20 mouse cellular contexts compared by ENCODE assay signal in genomic region chr11:20211838-20212237, GRCm38 (mm10). TPM values are rescaled to one million over a fixed set of nuclear protein-coding genes. Genes with fewer than 3 reads are reported as not detected.
A peak's percentile ranks its signal among the peaks of the same experiment; 100 is the strongest.
DNase-seq lines count a peak whose midpoint lies in the region; ATAC-seq and TF ChIP-seq lines count a peak whose summit lies in the region.
"Had no signal": no experiment of that assay in that cellular context is flagged by ENCODE, and none has a peak within 500 bp of the region (broad histone marks: within the 10 kb centered on the region; RNA-seq: fewer than 3 reads in every experiment).

No protein-coding gene starts in this region.

- peaks cover 26% of the 10 kb centered on the region for H3K36me3 ChIP-seq in ES-Bruce4 (ENCODE audit: control insufficient read depth, insufficient read depth, low read length, poor library complexity, severe bottlenecking)

- intact Hi-C loops in gastrocnemius, adult 2 months (cut with DNase I), result no loop called here

- H3K27me3 ChIP-seq in ES-Bruce4 (ENCODE audit: control insufficient read depth, insufficient read depth, low read length, poor library complexity, severe bottlenecking), result no peaks in the 10 kb centered on the region
- H3K27me3 ChIP-seq: embryonic facial prominence, embryonic 12.5 days; heart, embryonic 13.5 days; hindbrain, embryonic 15.5 days had no signal

- H3K4me1 ChIP-seq in ES-Bruce4 (ENCODE audit: control insufficient read depth, insufficient read depth, low read length), result peaks cover 5% of the 10 kb centered on the region
- H3K4me1 ChIP-seq: embryonic facial prominence, embryonic 12.5 days had no signal

- TF ChIP-seq EP300 in ES-Bruce4 (IDR thresholded peaks at IDR 0.05; ENCODE audit: insufficient read depth, low read depth, low read length), result no peak

- H3K27ac ChIP-seq in gastrocnemius, adult 2 months, result peak overlapping the region; percentile 99; the same call in 1 of the 2 replicates
- H3K27ac ChIP-seq in ES-Bruce4 (ENCODE audit: insufficient read depth, low read length), result peak overlapping the region; percentile 65; the same call in 1 of the 2 replicates
- H3K27ac ChIP-seq: embryonic facial prominence, embryonic 12.5 days; heart, embryonic 13.5 days; hindbrain, embryonic 15.5 days had no signal

- no peak overlapping the region for H3K9ac ChIP-seq in ES-Bruce4 (ENCODE audit: low read depth, poor library complexity, severe bottlenecking)
- H3K9ac ChIP-seq: embryonic facial prominence, embryonic 12.5 days; hindbrain, embryonic 15.5 days had no signal

- TF ChIP-seq CTCF in gastrocnemius, adult 2 months (IDR thresholded peaks at IDR 0.05), result no peak
- no peak for TF ChIP-seq CTCF in ES-Bruce4 (IDR thresholded peaks at IDR 0.05; ENCODE audit: low read depth, low read length)

- DNase-seq in gastrocnemius, adult 2 months, result no peak
- DNase-seq in gastrocnemius, adult 8-10 months (ENCODE audit: low spot score in 2 of 2), result no peak
- DNase-seq in left cerebral cortex, adult 9 months (ENCODE audit: low spot score in 2 of 2), result no peak
- no peak for DNase-seq in testis, postnatal 10 days (ENCODE audit: low spot score)
- no peak for DNase-seq in kidney, adult 9 months
- DNase-seq: adrenal gland, adult 2 months; adrenal gland, postnatal 25 days; cerebellum, adult 2 months; cerebellum, postnatal 10 days; gastrocnemius, postnatal 36 days; heart, adult 11 months; heart, postnatal 36 days; kidney, adult 18-20 months had no signal

- no peak overlapping the region for H3K4me3 ChIP-seq in gastrocnemius, adult 2 months
- H3K4me3 ChIP-seq in ES-Bruce4 (ENCODE audit: low read depth, low read length), result no peak overlapping the region
- H3K4me3 ChIP-seq: embryonic facial prominence, embryonic 12.5 days; heart, embryonic 13.5 days; hindbrain, embryonic 15.5 days had no signal

- ATAC-seq in megakaryocyte progenitor cell, adult 5-6 weeks (replicated peaks; ENCODE audit: poor library complexity), result peak; percentile 61
- ATAC-seq: forebrain, embryonic 16.5 days; inflammation-experienced regulatory T-cells, adult 6 months had no signal

- no peaks in the 10 kb centered on the region for H3K9me3 ChIP-seq in ES-Bruce4 (replicated peaks; ENCODE audit: control insufficient read depth, insufficient read depth, low read length, poor library complexity, severe bottlenecking)
- H3K9me3 ChIP-seq: embryonic facial prominence, embryonic 12.5 days; heart, embryonic 13.5 days; hindbrain, embryonic 15.5 days had no signal

- TF ChIP-seq POLR2A in ES-Bruce4 (IDR thresholded peaks at IDR 0.05; ENCODE audit: insufficient read depth, low read length), result no peak

RNA-seq across cellular contexts. Expression of gene Rab1a, which starts 10.6 kb away (rescaled TPM):
- 10 to 100 TPM; 88.6 to 95.4 TPM for total RNA-seq in gastrocnemius, adult 2 months (2021)
- total RNA-seq in gastrocnemius, adult 8-10 months (2022), result 10 to 100 TPM; 84.0 to 90.6 (median 85.6) TPM
- 396 and 407 TPM in 2 replicates for polyA plus RNA-seq in ES-Bruce4 (2011; ENCODE audit: insufficient read depth, insufficient read length, low read depth, missing spikeins)
- 143 and 167 TPM in 2 replicates for total RNA-seq in megakaryocyte progenitor cell, adult 5-6 weeks (2015)
- total RNA-seq in megakaryocyte progenitor cell, adult 5-6 weeks (2017), result 86.8 and 87.9 TPM in 2 replicates

RNA-seq across cellular contexts. Expression of gene Cep68, which starts 37.4 kb away (rescaled TPM):
- total RNA-seq in gastrocnemius, adult 2 months (2021), result 10 to 100 TPM; 30.8 to 36.1 TPM
- total RNA-seq in gastrocnemius, adult 8-10 months (2022), result 10 to 100 TPM; 32.7 to 36.1 (median 33.8) TPM
- 38.0 and 40.4 TPM in 2 replicates for polyA plus RNA-seq in ES-Bruce4 (2011; ENCODE audit: insufficient read depth, insufficient read length, low read depth, missing spikeins)
- total RNA-seq in megakaryocyte progenitor cell, adult 5-6 weeks (2015), result 22.6 and 27.7 TPM in 2 replicates
- total RNA-seq in megakaryocyte progenitor cell, adult 5-6 weeks (2017), result 28.3 and 28.6 TPM in 2 replicates
